Mouse (Mus musculus): ENCODE results near the gene Zfp846. TPM values are rescaled to one million over a fixed set of nuclear protein-coding genes. Genes with fewer than 3 reads are reported as not detected.
"Not testable (repeated sequence)": the region's sequence is repeated elsewhere in the genome, so short reads cannot be mapped to it uniquely, and the experiment has no call there.

The Zfp846 gene
- polyA plus RNA-seq, 1 experiment from 2014 or later = 65.2 TPM

DNA sequence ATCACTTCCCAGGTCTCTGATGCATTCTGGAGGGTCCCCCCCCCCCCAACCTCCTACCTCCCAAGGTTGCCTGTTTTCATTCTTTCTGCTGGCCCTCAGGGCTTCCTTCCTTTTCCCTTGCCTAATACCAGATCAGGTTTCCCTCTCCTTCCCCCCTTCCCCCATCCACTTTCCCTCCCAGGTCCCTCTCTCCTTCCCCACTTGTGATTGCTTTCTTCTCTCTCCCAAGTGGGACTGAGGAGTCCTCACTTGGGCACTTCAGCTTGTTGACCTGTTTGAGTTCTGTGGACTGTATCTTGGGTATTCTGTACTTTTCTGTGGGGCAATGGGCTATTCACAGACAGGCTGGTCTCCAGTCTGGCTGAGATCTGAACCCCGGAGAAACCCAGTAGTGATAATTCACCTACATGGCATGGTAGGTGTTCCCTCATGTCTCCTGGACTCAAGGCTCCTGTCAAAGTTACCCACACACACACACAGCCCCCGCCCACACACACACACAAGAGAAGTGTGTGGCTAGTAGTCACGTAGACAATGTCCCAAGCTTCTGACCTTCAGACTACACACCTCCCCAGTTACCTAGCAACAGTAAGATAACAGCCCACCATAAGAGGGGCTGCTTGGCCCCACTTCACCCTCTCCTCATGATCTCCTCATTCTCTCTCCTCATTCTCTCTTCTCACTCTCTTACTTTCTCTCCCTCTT is 15.6 kb upstream of the Zfp846 start:
- not testable (repeated sequence) for H3K36me3 ChIP-seq (ENCODE audit: control insufficient read depth, insufficient read depth, low read length); H3K4me2 ChIP-seq (ENCODE audit: low read depth, low read length); H3K27ac ChIP-seq (ENCODE audit: low read depth, low read length); H3K27me3 ChIP-seq (ENCODE audit: control insufficient read depth, insufficient read depth, low read length); H3K9me3 ChIP-seq (ENCODE audit: control insufficient read depth, low read length); H3K4me1 ChIP-seq (ENCODE audit: control insufficient read depth, insufficient read depth, low read length); ATAC-seq (ENCODE audit: low read depth); H3K9ac ChIP-seq (replicated peaks; ENCODE audit: low read depth, low read length); H3K4me3 ChIP-seq (ENCODE audit: low read depth, low read length)
- WGBS = 80% methylated on average over 3 of the region's 3 CpGs

DNA sequence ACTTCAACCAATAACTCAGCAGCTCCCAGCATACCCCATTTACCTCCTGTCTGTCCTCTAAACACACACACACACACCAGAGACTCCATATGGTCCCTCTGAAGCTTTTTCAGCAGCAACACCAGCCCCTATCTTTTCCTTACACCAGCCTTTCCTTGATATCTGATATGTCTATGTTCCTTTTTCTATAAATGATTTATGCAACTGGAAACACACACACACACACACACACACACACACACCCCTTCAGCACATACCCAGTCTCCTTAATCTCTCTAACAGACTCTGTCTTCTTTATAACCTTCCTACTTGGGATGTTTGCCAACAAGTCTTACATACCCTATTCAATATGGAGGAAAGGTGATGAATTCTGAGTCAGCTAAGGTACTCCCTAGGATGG is 10.0 kb upstream of the Zfp846 start:
- no peaks in the 10 kb centered on the region for H3K36me3 ChIP-seq (ENCODE audit: control insufficient read depth, insufficient read depth, low read length)
- H3K9me3 ChIP-seq (ENCODE audit: control insufficient read depth, low read length) = no peaks in the 10 kb centered on the region
- no peak for ATAC-seq (ENCODE audit: low read depth)
- no peak overlapping the region for H3K4me2 ChIP-seq (ENCODE audit: low read depth, low read length)
- no peaks in the 10 kb centered on the region for H3K27me3 ChIP-seq (ENCODE audit: control insufficient read depth, insufficient read depth, low read length)
- H3K9ac ChIP-seq (replicated peaks; ENCODE audit: low read depth, low read length) = no peak overlapping the region
- no peak overlapping the region for H3K4me3 ChIP-seq (ENCODE audit: low read depth, low read length)
- no peaks in the 10 kb centered on the region for H3K4me1 ChIP-seq (ENCODE audit: control insufficient read depth, insufficient read depth, low read length)
- H3K27ac ChIP-seq (ENCODE audit: low read depth, low read length) = no peak overlapping the region

DNA sequence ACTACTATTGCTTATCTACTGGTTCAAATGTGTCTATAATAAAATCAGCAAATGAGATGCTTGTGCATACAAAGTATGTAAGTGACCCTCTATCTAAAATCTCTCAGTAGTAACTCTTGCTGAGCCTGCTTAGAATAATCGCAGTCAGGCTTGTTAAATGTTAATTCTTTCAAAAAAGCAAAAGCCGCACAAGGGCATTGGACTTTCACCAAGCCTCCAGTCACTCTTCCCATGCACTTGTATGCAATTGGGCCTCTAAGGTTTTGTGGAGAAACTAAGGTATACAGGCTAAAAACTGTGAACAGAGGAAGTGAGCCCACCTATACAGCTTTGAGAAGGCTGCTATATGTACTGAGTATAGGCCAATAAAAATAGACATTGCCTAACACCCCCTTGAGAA is 4.5 kb upstream of the Zfp846 start:
- Histone ChIP-seq H3K27me3 (ENCODE audit: control insufficient read depth, insufficient read depth, low read length) (no peaks in the 10 kb centered on the region), H3K4me1 (ENCODE audit: control insufficient read depth, insufficient read depth, low read length) (no peaks in the 10 kb centered on the region), H3K36me3 (ENCODE audit: control insufficient read depth, insufficient read depth, low read length) (no peaks in the 10 kb centered on the region), H3K27ac (ENCODE audit: low read depth, low read length) (no peak overlapping the region), H3K9me3 (ENCODE audit: control insufficient read depth, low read length) (no peaks in the 10 kb centered on the region), H3K4me2 (ENCODE audit: low read depth, low read length) (no peak overlapping the region), H3K4me3 (ENCODE audit: low read depth, low read length) (no peak overlapping the region), H3K9ac (replicated peaks; ENCODE audit: low read depth, low read length) (no peak overlapping the region)
- 85% methylated on average over 2 of the region's 2 CpGs for WGBS
- no peak for ATAC-seq (ENCODE audit: low read depth)

DNA sequence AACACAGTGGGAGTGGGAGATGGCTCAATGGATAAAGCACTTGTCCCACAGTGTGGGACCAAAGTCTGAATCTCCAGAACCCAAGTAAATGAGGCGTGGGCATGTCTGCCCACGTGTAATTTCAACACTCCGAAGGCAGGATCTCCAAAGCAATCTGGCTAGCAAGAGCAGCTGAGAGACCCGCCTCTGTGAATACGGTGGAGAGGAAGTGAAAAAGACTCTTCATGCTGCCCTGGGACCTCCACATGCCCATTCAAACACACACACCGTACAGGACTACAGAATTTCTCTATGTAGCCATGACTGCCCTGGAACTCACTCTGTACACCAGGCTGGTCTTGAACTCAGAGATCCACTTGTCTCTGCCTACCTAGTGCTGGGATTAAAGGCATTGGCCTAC is 20.2 kb downstream of the Zfp846 start:
- no peak overlapping the region for H3K9ac ChIP-seq (replicated peaks; ENCODE audit: low read depth, low read length)
- H3K9me3 ChIP-seq (ENCODE audit: control insufficient read depth, low read length) = no peaks in the 10 kb centered on the region
- no peak for ATAC-seq (ENCODE audit: low read depth)
- no peak overlapping the region for H3K27ac ChIP-seq (ENCODE audit: low read depth, low read length)
- no peaks in the 10 kb centered on the region for H3K27me3 ChIP-seq (ENCODE audit: control insufficient read depth, insufficient read depth, low read length)
- peaks cover 6% of the 10 kb centered on the region; the same call in 1 of the 2 replicates for H3K36me3 ChIP-seq (ENCODE audit: control insufficient read depth, insufficient read depth, low read length)
- no peaks in the 10 kb centered on the region for H3K4me1 ChIP-seq (ENCODE audit: control insufficient read depth, insufficient read depth, low read length)
- no peak overlapping the region for H3K4me3 ChIP-seq (ENCODE audit: low read depth, low read length)
- WGBS = 83% methylated on average over 6 of the region's 6 CpGs
- H3K4me2 ChIP-seq (ENCODE audit: low read depth, low read length) = no peak overlapping the region

DNA sequence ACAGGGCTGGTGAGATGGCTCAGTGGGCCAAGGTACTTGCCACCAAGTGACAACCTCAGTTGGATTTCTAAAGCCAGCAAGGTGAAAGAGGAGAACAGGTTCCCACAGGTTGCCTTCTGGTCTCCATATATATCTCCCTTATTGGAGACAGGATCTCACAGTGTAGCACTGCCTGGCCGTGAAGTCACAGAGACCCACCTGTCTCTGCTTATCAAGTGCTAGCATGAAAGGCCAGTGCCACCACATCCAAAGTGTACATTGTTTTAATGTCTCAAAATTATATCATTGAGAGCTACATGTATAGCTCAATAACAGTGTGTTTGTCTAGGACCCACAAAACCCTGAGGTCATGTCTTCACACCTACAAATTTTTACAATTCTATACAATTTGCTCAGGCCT is 25.2 kb downstream of the Zfp846 start:
- ATAC-seq (ENCODE audit: low read depth) = no peak
- H3K4me3 ChIP-seq (ENCODE audit: low read depth, low read length) = peak overlapping the region; percentile 63; the same call in 1 of the 2 replicates
- peaks cover 4% of the 10 kb centered on the region; the same call in 1 of the 2 replicates for H3K4me1 ChIP-seq (ENCODE audit: control insufficient read depth, insufficient read depth, low read length)
- H3K27me3 ChIP-seq (ENCODE audit: control insufficient read depth, insufficient read depth, low read length) = no peaks in the 10 kb centered on the region
- peak overlapping the region; percentile 62; the same call in 1 of the 2 replicates for H3K4me2 ChIP-seq (ENCODE audit: low read depth, low read length)
- H3K36me3 ChIP-seq (ENCODE audit: control insufficient read depth, insufficient read depth, low read length) = no peaks in the 10 kb centered on the region
- H3K9me3 ChIP-seq (ENCODE audit: control insufficient read depth, low read length) = no peaks in the 10 kb centered on the region
- no peak overlapping the region; the same call in 1 of the 2 replicates for H3K9ac ChIP-seq (replicated peaks; ENCODE audit: low read depth, low read length)
- 97% methylated on average over 1 of the region's 1 CpGs for WGBS
- H3K27ac ChIP-seq (ENCODE audit: low read depth, low read length) = no peak overlapping the region

DNA sequence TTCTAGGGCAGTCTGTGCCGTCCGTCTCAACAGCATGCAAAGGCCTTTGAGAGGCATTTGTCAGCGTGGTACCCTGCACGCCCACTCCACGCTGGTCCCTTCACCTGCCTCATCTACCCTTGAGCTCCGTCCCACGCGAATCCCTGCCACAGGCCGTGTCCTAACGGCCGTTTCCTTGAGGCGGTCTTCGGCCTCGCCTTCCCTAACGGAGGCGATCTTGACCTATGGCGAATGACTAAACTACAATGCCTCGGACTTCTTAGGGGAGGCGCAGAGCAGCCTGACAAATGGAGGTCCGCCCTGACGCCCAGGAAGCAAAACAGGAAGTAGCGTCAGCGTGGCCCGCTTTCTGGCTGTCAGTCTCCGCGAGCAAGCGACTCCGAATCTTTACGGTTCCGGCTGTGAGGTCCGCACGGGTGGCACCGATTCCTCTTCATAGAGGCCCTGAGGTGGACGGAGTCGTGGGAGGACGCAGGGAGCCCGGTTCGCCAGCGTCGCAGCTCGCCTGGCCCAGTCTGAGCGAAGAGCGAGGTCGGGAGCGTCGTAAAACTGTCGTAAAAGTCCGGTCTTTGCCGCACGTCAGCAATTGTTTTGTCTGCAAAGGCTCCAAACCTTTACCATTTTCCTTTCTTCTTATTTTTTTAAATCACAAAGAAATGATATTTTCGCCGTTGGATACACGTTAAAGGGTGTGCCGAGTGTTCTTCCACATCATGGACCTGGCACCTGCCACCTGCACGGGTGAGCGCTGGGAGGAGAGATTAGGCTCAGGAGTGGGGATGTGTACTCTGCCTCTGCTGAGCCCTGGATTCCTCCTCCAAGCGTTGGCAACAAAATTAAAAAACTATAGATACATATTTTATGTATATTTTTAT is 26.2 kb downstream of the Zfp846 start:
- peak overlapping the region; percentile 97 for H3K27ac ChIP-seq (ENCODE audit: low read depth, low read length)
- peak overlapping the region; percentile 62 for H3K4me2 ChIP-seq (ENCODE audit: low read depth, low read length)
- ATAC-seq (ENCODE audit: low read depth) = peak; percentile 92
- H3K27me3 ChIP-seq (ENCODE audit: control insufficient read depth, insufficient read depth, low read length) = no peaks in the 10 kb centered on the region
- peak overlapping the region; percentile 63 for H3K4me3 ChIP-seq (ENCODE audit: low read depth, low read length)
- peaks cover 4% of the 10 kb centered on the region; the same call in 1 of the 2 replicates for H3K4me1 ChIP-seq (ENCODE audit: control insufficient read depth, insufficient read depth, low read length)
- no peaks in the 10 kb centered on the region for H3K36me3 ChIP-seq (ENCODE audit: control insufficient read depth, insufficient read depth, low read length)
- H3K9ac ChIP-seq (replicated peaks; ENCODE audit: low read depth, low read length) = peak overlapping the region; percentile 83
- under 1% methylated on average over 56 of the region's 57 CpGs for WGBS
- H3K9me3 ChIP-seq (ENCODE audit: control insufficient read depth, low read length) = no peaks in the 10 kb centered on the region

DNA sequence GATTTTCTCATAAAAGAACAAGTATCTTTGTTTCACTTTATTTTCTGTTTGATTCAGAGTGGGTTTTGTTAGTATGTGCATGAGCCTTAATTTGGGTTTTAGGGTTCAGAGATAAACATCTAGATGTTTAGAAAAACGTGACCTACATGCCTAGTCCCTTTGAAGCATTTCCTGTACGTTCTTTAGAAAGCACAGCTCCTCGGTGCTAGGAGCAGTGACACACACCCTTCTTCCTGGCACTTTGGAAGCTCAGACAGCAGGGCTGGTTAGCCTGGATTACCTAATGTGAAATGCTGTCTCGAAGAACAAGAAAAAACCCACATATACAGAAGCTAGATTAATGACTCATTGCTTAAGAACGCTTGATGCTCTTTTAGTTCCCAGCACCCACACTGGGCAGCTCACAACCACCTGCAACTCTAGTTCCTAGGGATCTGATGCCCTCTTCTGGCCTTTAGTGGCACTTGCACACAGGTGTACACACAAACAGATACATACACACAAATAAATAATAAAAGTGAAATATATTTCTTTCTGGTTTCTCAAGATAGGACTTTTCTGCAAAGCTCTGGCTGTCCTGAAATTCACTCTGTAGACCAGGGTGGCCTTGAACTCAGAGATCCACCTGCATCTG is 28.9 kb downstream of the Zfp846 start:
- ATAC-seq (ENCODE audit: low read depth) = no peak
- H3K4me1 ChIP-seq (ENCODE audit: control insufficient read depth, insufficient read depth, low read length) = peaks cover 4% of the 10 kb centered on the region; the same call in 1 of the 2 replicates
- no peak overlapping the region for H3K4me3 ChIP-seq (ENCODE audit: low read depth, low read length)
- WGBS = 82% methylated on average over 5 of the region's 5 CpGs
- no peak overlapping the region for H3K4me2 ChIP-seq (ENCODE audit: low read depth, low read length)
- no peaks in the 10 kb centered on the region for H3K9me3 ChIP-seq (ENCODE audit: control insufficient read depth, low read length)
- no peaks in the 10 kb centered on the region for H3K27me3 ChIP-seq (ENCODE audit: control insufficient read depth, insufficient read depth, low read length)
- no peak overlapping the region for H3K9ac ChIP-seq (replicated peaks; ENCODE audit: low read depth, low read length)
- H3K27ac ChIP-seq (ENCODE audit: low read depth, low read length) = no peak overlapping the region
- no peaks in the 10 kb centered on the region for H3K36me3 ChIP-seq (ENCODE audit: control insufficient read depth, insufficient read depth, low read length)

DNA sequence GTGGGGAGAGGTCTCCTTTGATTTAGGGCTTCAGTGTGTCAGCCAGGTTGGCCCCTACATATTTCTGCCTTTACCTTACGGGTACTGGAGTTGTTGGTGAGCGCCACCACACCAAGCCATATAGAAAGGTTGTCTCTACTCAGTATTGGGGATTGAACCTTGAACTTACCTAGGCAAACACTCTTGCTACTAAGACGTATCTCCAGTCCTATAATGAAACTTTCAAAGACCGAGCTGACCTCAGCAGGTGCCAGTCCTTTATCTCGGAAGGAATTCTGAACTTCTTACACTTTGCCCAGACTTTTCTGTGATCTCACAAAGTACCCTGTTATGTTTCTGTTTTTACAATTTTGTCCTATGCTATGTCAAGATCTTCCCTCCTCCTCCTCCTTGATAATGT is 30.9 kb downstream of the Zfp846 start:
- ATAC-seq (ENCODE audit: low read depth) = no peak
- WGBS = 82% methylated on average over 5 of the region's 5 CpGs
- H3K9ac ChIP-seq (replicated peaks; ENCODE audit: low read depth, low read length) = no peak overlapping the region
- no peak overlapping the region for H3K4me3 ChIP-seq (ENCODE audit: low read depth, low read length)
- H3K4me1 ChIP-seq (ENCODE audit: control insufficient read depth, insufficient read depth, low read length) = no peaks in the 10 kb centered on the region
- H3K36me3 ChIP-seq (ENCODE audit: control insufficient read depth, insufficient read depth, low read length) = no peaks in the 10 kb centered on the region; the same call in 1 of the 2 replicates
- no peak overlapping the region for H3K4me2 ChIP-seq (ENCODE audit: low read depth, low read length)
- no peak overlapping the region for H3K27ac ChIP-seq (ENCODE audit: low read depth, low read length)
- H3K27me3 ChIP-seq (ENCODE audit: control insufficient read depth, insufficient read depth, low read length) = no peaks in the 10 kb centered on the region
- H3K9me3 ChIP-seq (ENCODE audit: control insufficient read depth, low read length) = no peaks in the 10 kb centered on the region

DNA sequence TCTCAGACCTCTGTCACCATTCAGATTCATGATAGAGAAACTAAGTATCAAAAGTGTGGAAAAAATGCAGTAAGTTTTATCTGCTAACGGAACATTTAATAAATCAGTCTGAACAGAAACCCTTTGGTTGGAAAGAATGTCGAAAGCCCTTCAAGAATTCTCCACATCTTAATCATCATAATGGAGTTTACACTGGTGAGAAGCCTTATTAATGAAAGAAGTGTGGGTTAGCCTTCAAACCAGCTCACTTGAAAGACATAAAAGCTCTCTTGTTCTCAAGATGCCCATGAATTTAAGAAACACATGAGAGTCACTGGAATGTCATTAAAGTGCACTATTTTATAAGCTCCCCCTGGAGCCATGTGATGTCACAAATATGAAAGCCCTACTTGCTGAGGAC is 35.6 kb downstream of the Zfp846 start:
- H3K9ac ChIP-seq (replicated peaks; ENCODE audit: low read depth, low read length) = no peak overlapping the region
- H3K4me1 ChIP-seq (ENCODE audit: control insufficient read depth, insufficient read depth, low read length) = no peaks in the 10 kb centered on the region
- no peak overlapping the region for H3K27ac ChIP-seq (ENCODE audit: low read depth, low read length)
- no peaks in the 10 kb centered on the region for H3K9me3 ChIP-seq (ENCODE audit: control insufficient read depth, low read length)
- no peak for ATAC-seq (ENCODE audit: low read depth)
- WGBS = 90% methylated on average over 2 of the region's 2 CpGs
- no peak overlapping the region for H3K4me3 ChIP-seq (ENCODE audit: low read depth, low read length)
- no peaks in the 10 kb centered on the region for H3K27me3 ChIP-seq (ENCODE audit: control insufficient read depth, insufficient read depth, low read length)
- H3K36me3 ChIP-seq (ENCODE audit: control insufficient read depth, insufficient read depth, low read length) = no peaks in the 10 kb centered on the region; the same call in 1 of the 2 replicates
- no peak overlapping the region for H3K4me2 ChIP-seq (ENCODE audit: low read depth, low read length)
